Mouse (Mus musculus): ENCODE results near the gene Scfd1. TPM values are rescaled to one million over a fixed set of nuclear protein-coding genes. Genes with fewer than 3 reads are reported as not detected.

The Scfd1 gene
- 9.2 and 9.8 TPM in 2 replicates for polyA plus RNA-seq (2012; rRNA removed)

GRCm38 (mm10) chr12:51377003-51377887, at the start of gene Scfd1:
TSS of gene Scfd1 (plus strand) at chr12:51377510.
- no peaks in the 10 kb centered on the region for H3K36me3 ChIP-seq (ENCODE audit: control insufficient read depth, insufficient read depth, low read length)
- H3K4me1 ChIP-seq (ENCODE audit: control insufficient read depth, insufficient read depth, low read length), result no peaks in the 10 kb centered on the region
- H3K27ac ChIP-seq (ENCODE audit: control insufficient read depth, insufficient read depth, low read depth, low read length), result peak within 1 kb of the TSS; percentile 89
- no peaks in the 10 kb centered on the region for H3K27me3 ChIP-seq (ENCODE audit: control insufficient read depth, insufficient read depth, low read length)
- TF ChIP-seq CTCF (IDR thresholded peaks at IDR 0.05; ENCODE audit: control insufficient read depth, insufficient read depth, insufficient replicate concordance, low read depth, low read length) (no peak), POLR2A (IDR thresholded peaks at IDR 0.05; ENCODE audit: control insufficient read depth, low read depth, low read length) (peak; percentile 93)
- peak within 1 kb of the TSS; percentile 92 for H3K4me3 ChIP-seq (ENCODE audit: control insufficient read depth, low read depth, low read length)

GRCm38 (mm10) chr12:51337014-51337413, 40.3 kb upstream of the Scfd1 start:
- H3K27ac ChIP-seq (ENCODE audit: control insufficient read depth, insufficient read depth, low read depth, low read length), result no peak overlapping the region
- H3K4me3 ChIP-seq (ENCODE audit: control insufficient read depth, low read depth, low read length), result no peak overlapping the region
- TF ChIP-seq CTCF (IDR thresholded peaks at IDR 0.05; ENCODE audit: control insufficient read depth, insufficient read depth, insufficient replicate concordance, low read depth, low read length) (no peak), POLR2A (IDR thresholded peaks at IDR 0.05; ENCODE audit: control insufficient read depth, low read depth, low read length) (no peak)
- H3K27me3 ChIP-seq (ENCODE audit: control insufficient read depth, insufficient read depth, low read length), result no peaks in the 10 kb centered on the region
- no peaks in the 10 kb centered on the region for H3K36me3 ChIP-seq (ENCODE audit: control insufficient read depth, insufficient read depth, low read length)
- no peaks in the 10 kb centered on the region for H3K4me1 ChIP-seq (ENCODE audit: control insufficient read depth, insufficient read depth, low read length)

- H3K36me3 ChIP-seq (ENCODE audit: control insufficient read depth, insufficient read depth, low read length), result no peaks in the 10 kb centered on the region
- H3K27ac ChIP-seq (ENCODE audit: control insufficient read depth, insufficient read depth, low read depth, low read length), result no peak overlapping the region
- no peaks in the 10 kb centered on the region for H3K27me3 ChIP-seq (ENCODE audit: control insufficient read depth, insufficient read depth, low read length)
- peaks cover 2% of the 10 kb centered on the region; the same call in 1 of the 2 replicates for H3K4me1 ChIP-seq (ENCODE audit: control insufficient read depth, insufficient read depth, low read length)
- TF ChIP-seq POLR2A (IDR thresholded peaks at IDR 0.05; ENCODE audit: control insufficient read depth, low read depth, low read length), result no peak
- TF ChIP-seq CTCF (IDR thresholded peaks at IDR 0.05; ENCODE audit: control insufficient read depth, insufficient read depth, insufficient replicate concordance, low read depth, low read length), result no peak
- H3K4me3 ChIP-seq (ENCODE audit: control insufficient read depth, low read depth, low read length), result no peak overlapping the region
These were observed 31.2 kb upstream of the Scfd1 start for GRCm38 (mm10) chr12:51346121-51346520.

GRCm38 (mm10) chr12:51347988-51348697, 29.2 kb upstream of the Scfd1 start, which contains the start of gene G2e3:
TSS of gene G2e3 (plus strand) at chr12:51348061.
- peak within 1 kb of the TSS; percentile 97 for H3K27ac ChIP-seq (ENCODE audit: control insufficient read depth, insufficient read depth, low read depth, low read length)
- no peaks in the 10 kb centered on the region for H3K36me3 ChIP-seq (ENCODE audit: control insufficient read depth, insufficient read depth, low read length)
- peak within 1 kb of the TSS; percentile 98 for H3K4me3 ChIP-seq (ENCODE audit: control insufficient read depth, low read depth, low read length)
- no peaks in the 10 kb centered on the region for H3K27me3 ChIP-seq (ENCODE audit: control insufficient read depth, insufficient read depth, low read length)
- H3K4me1 ChIP-seq (ENCODE audit: control insufficient read depth, insufficient read depth, low read length), result peaks cover 2% of the 10 kb centered on the region; the same call in 1 of the 2 replicates
- TF ChIP-seq POLR2A (IDR thresholded peaks at IDR 0.05; ENCODE audit: control insufficient read depth, low read depth, low read length), result peak; percentile 94
- TF ChIP-seq CTCF (IDR thresholded peaks at IDR 0.05; ENCODE audit: control insufficient read depth, insufficient read depth, insufficient replicate concordance, low read depth, low read length), result no peak

GRCm38 (mm10) chr12:51348698-51348998, 28.7 kb upstream of the Scfd1 start:
- Histone ChIP-seq H3K4me3 (ENCODE audit: control insufficient read depth, low read depth, low read length) (peak overlapping the region; percentile 98), H3K36me3 (ENCODE audit: control insufficient read depth, insufficient read depth, low read length) (no peaks in the 10 kb centered on the region), H3K4me1 (ENCODE audit: control insufficient read depth, insufficient read depth, low read length) (peaks cover 2% of the 10 kb centered on the region; the same call in 1 of the 2 replicates), H3K27me3 (ENCODE audit: control insufficient read depth, insufficient read depth, low read length) (no peaks in the 10 kb centered on the region), H3K27ac (ENCODE audit: control insufficient read depth, insufficient read depth, low read depth, low read length) (peak overlapping the region; percentile 97)
- TF ChIP-seq CTCF (IDR thresholded peaks at IDR 0.05; ENCODE audit: control insufficient read depth, insufficient read depth, insufficient replicate concordance, low read depth, low read length) (no peak), POLR2A (IDR thresholded peaks at IDR 0.05; ENCODE audit: control insufficient read depth, low read depth, low read length) (no peak)

- Histone ChIP-seq H3K36me3 (ENCODE audit: control insufficient read depth, insufficient read depth, low read length) (peaks cover 2% of the 10 kb centered on the region; the same call in 1 of the 2 replicates), H3K27me3 (ENCODE audit: control insufficient read depth, insufficient read depth, low read length) (no peaks in the 10 kb centered on the region), H3K4me3 (ENCODE audit: control insufficient read depth, low read depth, low read length) (no peak overlapping the region), H3K27ac (ENCODE audit: control insufficient read depth, insufficient read depth, low read depth, low read length) (no peak overlapping the region), H3K4me1 (ENCODE audit: control insufficient read depth, insufficient read depth, low read length) (no peaks in the 10 kb centered on the region)
- TF ChIP-seq CTCF (IDR thresholded peaks at IDR 0.05; ENCODE audit: control insufficient read depth, insufficient read depth, insufficient replicate concordance, low read depth, low read length) (no peak), POLR2A (IDR thresholded peaks at IDR 0.05; ENCODE audit: control insufficient read depth, low read depth, low read length) (no peak)
These were observed 22.0 kb upstream of the Scfd1 start for GRCm38 (mm10) chr12:51355296-51355695.

- Histone ChIP-seq H3K4me1 (ENCODE audit: control insufficient read depth, insufficient read depth, low read length) (no peaks in the 10 kb centered on the region), H3K36me3 (ENCODE audit: control insufficient read depth, insufficient read depth, low read length) (no peaks in the 10 kb centered on the region; the same call in 1 of the 2 replicates), H3K27me3 (ENCODE audit: control insufficient read depth, insufficient read depth, low read length) (no peaks in the 10 kb centered on the region), H3K27ac (ENCODE audit: control insufficient read depth, insufficient read depth, low read depth, low read length) (no peak overlapping the region), H3K4me3 (ENCODE audit: control insufficient read depth, low read depth, low read length) (no peak overlapping the region)
- TF ChIP-seq POLR2A (IDR thresholded peaks at IDR 0.05; ENCODE audit: control insufficient read depth, low read depth, low read length) (no peak), CTCF (IDR thresholded peaks at IDR 0.05; ENCODE audit: control insufficient read depth, insufficient read depth, insufficient replicate concordance, low read depth, low read length) (no peak)
These were observed 16.0 kb upstream of the Scfd1 start for GRCm38 (mm10) chr12:51361294-51361693.

Data from testis, adult 2 months (tissue).